18 mouse cellular contexts compared by ENCODE assay signal in genomic region chr13:98578426-98579066, GRCm38 (mm10). TPM values are rescaled to one million over a fixed set of nuclear protein-coding genes. Genes with fewer than 3 reads are reported as not detected.
DNase-seq lines count a peak whose midpoint lies in the region; ATAC-seq and TF ChIP-seq lines count a peak whose summit lies in the region.
"Had no signal": no experiment of that assay in that cellular context is flagged by ENCODE, and none has a peak within 500 bp of the region (broad histone marks: within the 10 kb centered on the region; RNA-seq: fewer than 3 reads in every experiment).

No protein-coding gene starts in this region.

- no peak for DNase-seq in kidney, adult 8-10 months
- DNase-seq in brain, embryonic 14.5 days (ENCODE audit: low read depth): peak; percentile 40
- peak; percentile 19 for DNase-seq in liver
- DNase-seq in retina, postnatal 1 day: peak; percentile 62
- DNase-seq in left cerebral cortex, adult 8-10 months (ENCODE audit: low spot score in 2 of 2): no peak
- no peak for DNase-seq in urinary bladder, adult 2 months (ENCODE audit: low spot score)
- DNase-seq: cerebellum, adult 11 months; forebrain, postnatal 0 days; gastrocnemius, postnatal 36 days; kidney, adult 11 months had no signal

- peak; percentile 56; the same call in 1 of the 2 replicates for ATAC-seq in kidney, embryonic 15.5 days (replicated peaks; ENCODE audit: low FRiP score)
- ATAC-seq: forebrain, postnatal 0 days; midbrain, embryonic 16.5 days had no signal

- no peak for TF ChIP-seq CTCF in brain, embryonic 14.5 days (IDR thresholded peaks at IDR 0.05; ENCODE audit: borderline replicate concordance, extremely low read depth, insufficient read depth, insufficient read length)

- peaks cover 53% of the 10 kb centered on the region for H3K27me3 ChIP-seq in kidney, embryonic 15.5 days

- 0 out of 2 replicates have a peak overlapping the region, but pooled peaks have one; percentile 13 for H3K27ac ChIP-seq in kidney, embryonic 15.5 days
- H3K27ac ChIP-seq: hindbrain, embryonic 10.5 days; macrophage had no signal

- no peak overlapping the region for H3K4me3 ChIP-seq in kidney, embryonic 15.5 days (replicated peaks)
- H3K4me3 ChIP-seq: hindbrain, embryonic 10.5 days had no signal

- no peak for TF ChIP-seq POLR2A in brain, embryonic 14.5 days (IDR thresholded peaks at IDR 0.05; ENCODE audit: borderline replicate concordance, extremely low read depth, insufficient read depth, insufficient read length, poor library complexity, severe bottlenecking)

- H3K36me3 ChIP-seq in kidney, embryonic 15.5 days: no peaks in the 10 kb centered on the region
- H3K36me3 ChIP-seq: hindbrain, embryonic 10.5 days had no signal

- H3K4me1 ChIP-seq in kidney, embryonic 15.5 days: peaks cover 18% of the 10 kb centered on the region

- H3K9ac ChIP-seq in kidney, embryonic 15.5 days: no peak overlapping the region
- H3K9ac ChIP-seq: forebrain, postnatal 0 days had no signal

- WGBS in kidney, embryonic 15.5 days: 44% methylated on average over 11 of the region's 11 CpGs

- no peaks in the 10 kb centered on the region for H3K9me3 ChIP-seq in kidney, embryonic 15.5 days (replicated peaks)
- H3K9me3 ChIP-seq: hindbrain, embryonic 10.5 days had no signal

- H3K4me2 ChIP-seq in kidney, embryonic 15.5 days: no peak overlapping the region

RNA-seq across cellular contexts. Expression of gene Tmem174, which starts 58.7 kb away (rescaled TPM):
- 21.1 and 22.4 TPM in 2 replicates for polyA plus RNA-seq in kidney, embryonic 15.5 days (2015; fragmentation: Nextera tagmentation; extraction: Ambion mirVana)
- not detected in 2 replicates for polyA plus RNA-seq in brain, embryonic 14.5 days (2012; rRNA removed)
- total RNA-seq in left cerebral cortex, adult 8-10 months (2022): under 1 TPM in 3 of 4 experiments, not detected in 1; 0.15 to 0.39 (median 0.21) TPM
- 0.03 TPM in 1 of 2 replicates, not detected in the other for polyA plus RNA-seq in urinary bladder, adult 2 months (2012; rRNA removed)
- total RNA-seq: gastrocnemius, postnatal 36 days; MEL had no signal
- polyA plus RNA-seq: forebrain, postnatal 0 days; heart, embryonic 14.5 days; hindbrain, embryonic 10.5 days; macrophage; midbrain, embryonic 16.5 days; neural tube, embryonic 11.5 days; testis, adult 2 months had no signal

Comparison
In these comparisons a context has a peak if more than half of its experiments do, and no peak if none do; other contexts are left out.
1. DNase-seq: peak in brain, embryonic 14.5 days (single experiment), liver (single experiment) and retina, postnatal 1 day (single experiment); none in kidney, adult 8-10 months (0 of 2), left cerebral cortex, adult 8-10 months (0 of 2) and urinary bladder, adult 2 months (single experiment).
2. RNA of gene Tmem174, which starts 58.7 kb away (polyA plus RNA-seq): 21.1 to 22.4 TPM in kidney, embryonic 15.5 days; 0.03 TPM in urinary bladder, adult 2 months and not detected in brain, embryonic 14.5 days; every median in the first group is over 10 times any median in the second.